Mouse (Mus musculus) midbrain, embryonic 11.5 days (tissue): ENCODE measurements at regions not wholly inside any gene's neighbourhood (a gene's known extent, or its start where the extent isn't known, plus 50 kb on each side); places are given as distances from the start of the nearest gene placed in this dataset.
"Not testable (repeated sequence)": the region's sequence is repeated elsewhere in the genome, so short reads cannot be mapped to it uniquely, and the experiment has no call there.

Experiments
- ATAC-seq: fragments of 200-750 bp; cut with Nextera tagmentation; 2 replicates; pipeline ENCODE4 v1.8.0; 2017; ENCODE audit warnings: moderate TSS enrichment, moderate library complexity; ENCODE audit not compliant: low FRiP score
- DNase-seq: peaks from one replicate; pipeline ENCODE4 v3.0.0; 2015; ENCODE audit warnings: low spot score; ENCODE audit errors: missing footprints
- H3K27ac ChIP-seq: fragments of 300-500 bp; sonication (generic); 2 replicates; pipeline ENCODE4 v1.5.1; 2014; ENCODE audit warnings: low read depth, low read length
- H3K27me3 ChIP-seq: fragments of 300-500 bp; sonication (generic); 2 replicates; pipeline ENCODE4 v1.6.1; 2014; ENCODE audit warnings: mild to moderate bottlenecking, low read length, moderate library complexity, mixed read lengths; ENCODE audit not compliant: control insufficient read depth, insufficient read depth
- H3K36me3 ChIP-seq: fragments of 300-500 bp; sonication (generic); 2 replicates; pipeline ENCODE4 v1.6.1; 2014; ENCODE audit warnings: mild to moderate bottlenecking, low read length, moderate library complexity, mixed read lengths; ENCODE audit not compliant: control insufficient read depth, insufficient read depth
- H3K4me1 ChIP-seq: fragments of 300-500 bp; sonication (generic); 2 replicates; pipeline ENCODE4 v1.6.1; 2014; ENCODE audit warnings: low read length; ENCODE audit not compliant: control insufficient read depth, insufficient read depth
- H3K4me2 ChIP-seq: fragments of 300-500 bp; sonication (generic); 2 replicates; pipeline ENCODE4 v1.6.1; 2014; ENCODE audit warnings: mild to moderate bottlenecking, moderate library complexity
- H3K4me3 ChIP-seq: fragments of 300-500 bp; sonication (generic); 2 replicates; pipeline ENCODE4 v1.5.1; 2014; ENCODE audit warnings: low read depth, low read length
- H3K9ac ChIP-seq: fragments of 300-500 bp; sonication (generic); 2 replicates; pipeline ENCODE4 v1.6.1; 2014; ENCODE audit warnings: low read length
- H3K9me3 ChIP-seq: fragments of 300-500 bp; sonication (generic); 2 replicates; pipeline ENCODE4 v1.6.1; 2016; ENCODE audit warnings: low read length; ENCODE audit not compliant: control insufficient read depth
- WGBS: fragments of 180-500 bp; shearing (Covaris S2); extraction: QIAGEN DNeasy Blood & Tissue Kit; methylation state at CpG from one replicate; pipeline ENCODE4 v1.1.7; 2014; 5-methylcytosine and 5-hydroxymethylcytosine counted together

DNA sequence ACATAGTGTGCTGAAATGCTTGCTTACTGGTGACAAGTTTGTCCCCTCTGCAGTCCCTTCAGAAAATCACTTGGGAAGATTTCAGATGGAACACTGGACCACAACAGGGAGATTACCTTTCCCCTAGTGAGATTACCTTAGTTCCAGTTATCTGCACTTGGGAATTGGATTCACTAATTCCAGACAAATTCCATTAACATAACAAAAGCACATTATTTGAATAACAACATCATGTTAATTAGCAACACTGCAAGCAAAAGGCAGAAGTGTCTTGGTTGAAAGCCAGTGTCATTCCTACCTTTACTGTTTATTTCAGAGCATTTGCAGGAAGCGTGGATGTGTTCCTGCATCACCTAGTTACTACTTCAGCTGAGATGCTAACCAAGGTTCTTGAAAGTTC is 355.6 kb downstream of the Impad1 start:
- H3K36me3 ChIP-seq = no peaks in the 10 kb centered on the region
- no peak overlapping the region for H3K4me3 ChIP-seq
- no peak overlapping the region for H3K4me2 ChIP-seq
- H3K9ac ChIP-seq = no peak overlapping the region
- 62% methylated on average over 1 of the region's 1 CpGs for WGBS
- no peak for ATAC-seq
- DNase-seq = no peak
- no peaks in the 10 kb centered on the region for H3K27me3 ChIP-seq
- no peaks in the 10 kb centered on the region for H3K4me1 ChIP-seq
- no peak overlapping the region for H3K27ac ChIP-seq
- H3K9me3 ChIP-seq = no peaks in the 10 kb centered on the region

DNA sequence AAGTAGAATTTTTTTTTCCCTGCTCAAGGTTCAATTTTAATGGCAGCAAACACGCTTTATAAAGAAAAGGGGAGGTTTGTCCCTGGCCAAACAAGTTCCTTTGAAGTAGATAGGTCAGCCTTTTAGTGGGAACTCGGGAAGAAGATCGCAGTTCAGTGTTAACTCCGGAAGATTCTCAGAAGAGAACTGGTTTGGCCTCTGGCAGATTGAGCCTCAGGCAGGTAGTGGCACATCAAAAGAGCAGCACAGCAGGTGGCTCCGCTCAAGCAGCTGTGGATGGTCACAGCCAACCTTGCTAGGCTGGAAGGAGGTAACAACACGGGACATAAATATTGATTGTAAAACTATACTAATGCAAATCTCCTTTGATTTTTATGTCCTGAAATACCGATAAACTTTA is 347.2 kb upstream of the Sdr16c6 start:
- WGBS = 47% methylated on average over 7 of the region's 7 CpGs
- H3K27ac ChIP-seq, H3K4me3 ChIP-seq, ATAC-seq, H3K4me2 ChIP-seq, H3K36me3 ChIP-seq, H3K4me1 ChIP-seq, H3K9me3 ChIP-seq, DNase-seq, H3K9ac ChIP-seq, H3K27me3 ChIP-seq: not testable (repeated sequence)

DNA sequence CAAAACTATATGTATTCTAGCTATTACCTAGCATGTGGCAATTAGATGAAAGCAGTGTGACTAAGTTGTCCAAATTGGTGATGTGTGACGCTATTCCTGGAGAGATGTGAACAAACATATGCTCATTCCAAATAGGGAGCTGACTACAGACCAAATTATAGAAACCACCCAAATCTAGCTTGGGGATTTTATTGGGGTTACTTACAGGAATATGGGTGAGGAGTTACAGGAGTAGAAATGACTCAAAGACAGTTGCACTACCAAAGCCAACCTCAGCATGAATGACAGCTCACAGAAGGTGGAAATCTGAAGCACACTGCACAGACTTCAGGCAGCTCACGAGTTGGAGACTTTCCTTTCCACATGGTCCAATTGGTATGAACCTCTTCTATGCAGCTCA is 326.5 kb upstream of the Sdr16c6 start:
- H3K9me3 ChIP-seq = no peaks in the 10 kb centered on the region
- no peak overlapping the region for H3K27ac ChIP-seq
- 77% methylated on average over 2 of the region's 2 CpGs for WGBS
- ATAC-seq (no peak), DNase-seq (no peak)
- H3K4me3 ChIP-seq = no peak overlapping the region
- H3K4me2 ChIP-seq = no peak overlapping the region
- H3K9ac ChIP-seq = no peak overlapping the region
- H3K4me1 ChIP-seq = no peaks in the 10 kb centered on the region
- no peaks in the 10 kb centered on the region for H3K27me3 ChIP-seq
- H3K36me3 ChIP-seq = no peaks in the 10 kb centered on the region

DNA sequence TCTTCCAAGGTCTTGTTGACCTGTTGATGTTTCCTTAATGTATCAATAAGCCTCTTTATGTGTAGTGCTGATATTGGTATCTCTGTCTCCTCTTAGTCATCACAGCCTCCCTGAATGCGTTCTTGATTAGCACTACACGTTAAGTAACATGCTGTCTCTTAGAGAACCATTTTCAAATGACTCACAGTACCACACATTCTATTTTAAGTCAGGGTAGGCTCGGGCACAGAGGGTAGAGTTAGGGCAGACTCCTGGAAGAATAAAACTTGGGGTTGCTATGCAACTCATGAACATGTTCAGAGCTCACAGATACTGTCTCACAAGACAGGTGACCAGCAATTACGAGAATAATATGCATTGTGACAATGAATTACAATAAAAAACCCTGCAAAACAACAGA is 320.1 kb upstream of the Sdr16c6 start:
- no peaks in the 10 kb centered on the region for H3K4me1 ChIP-seq
- WGBS = 84% methylated on average over 4 of the region's 4 CpGs
- no peak for DNase-seq
- H3K4me3 ChIP-seq = no peak overlapping the region
- no peak overlapping the region for H3K27ac ChIP-seq
- no peak overlapping the region for H3K4me2 ChIP-seq
- no peaks in the 10 kb centered on the region for H3K9me3 ChIP-seq
- H3K9ac ChIP-seq = no peak overlapping the region
- H3K27me3 ChIP-seq = no peaks in the 10 kb centered on the region
- ATAC-seq = no peak
- no peaks in the 10 kb centered on the region for H3K36me3 ChIP-seq

DNA sequence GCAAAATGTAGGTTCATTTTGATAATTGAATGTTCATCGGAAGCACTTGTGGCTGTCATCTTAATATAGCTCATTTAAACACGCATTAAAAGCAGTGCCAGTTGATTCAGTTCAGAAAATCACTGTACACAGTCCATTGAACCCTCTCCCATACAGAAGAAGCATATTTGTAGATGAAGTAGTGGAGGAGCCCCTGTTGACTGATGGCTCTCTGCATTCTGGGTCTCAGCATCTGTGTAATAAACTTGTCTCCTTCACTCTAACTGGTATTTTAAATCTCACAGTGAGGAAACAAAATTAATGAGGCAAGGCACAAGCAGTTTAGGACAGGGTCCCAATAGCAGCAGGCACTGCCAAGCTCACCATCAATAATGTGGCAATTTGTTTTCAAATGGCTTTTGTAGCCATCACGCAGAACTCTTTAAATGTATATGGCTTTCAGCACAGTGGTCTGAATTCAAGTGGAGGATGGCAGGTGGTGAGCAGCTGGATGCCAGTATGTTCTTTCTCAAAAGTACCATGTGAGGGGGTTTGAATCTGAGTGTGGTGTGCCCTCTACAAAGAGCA is 302.8 kb upstream of the Sdr16c6 start:
- Histone ChIP-seq H3K4me2 (no peak overlapping the region), H3K36me3 (no peaks in the 10 kb centered on the region), H3K27ac (no peak overlapping the region), H3K9ac (no peak overlapping the region), H3K4me3 (no peak overlapping the region), H3K27me3 (no peaks in the 10 kb centered on the region), H3K9me3 (no peaks in the 10 kb centered on the region), H3K4me1 (no peaks in the 10 kb centered on the region)
- DNase-seq (no peak), ATAC-seq (no peak)
- 88% methylated on average over 3 of the region's 3 CpGs for WGBS

DNA sequence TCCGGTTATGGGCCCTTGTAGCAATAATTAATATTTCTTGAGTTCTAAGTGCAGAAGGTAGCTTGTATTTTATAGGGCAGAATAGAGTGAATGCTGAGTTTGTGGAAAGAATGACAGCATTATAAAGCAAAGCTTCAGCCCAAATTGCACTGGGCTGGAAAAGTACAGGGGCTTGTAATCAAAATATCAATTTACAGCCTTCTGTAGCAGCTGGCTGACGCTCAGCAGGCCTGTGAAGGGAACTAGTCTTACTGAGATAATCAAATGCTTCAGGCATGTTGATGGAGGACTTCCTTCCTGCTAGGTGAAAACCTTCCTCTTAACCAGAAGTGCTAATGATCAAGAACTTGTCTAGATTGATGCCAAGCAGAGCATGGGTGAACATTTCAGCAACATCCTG is 257.9 kb upstream of the Sdr16c6 start:
- no peaks in the 10 kb centered on the region for H3K9me3 ChIP-seq
- H3K27me3 ChIP-seq = no peaks in the 10 kb centered on the region
- no peak for ATAC-seq
- H3K4me3 ChIP-seq = no peak overlapping the region
- H3K9ac ChIP-seq = no peak overlapping the region
- 84% methylated on average over 2 of the region's 2 CpGs for WGBS
- H3K4me2 ChIP-seq = no peak overlapping the region
- H3K36me3 ChIP-seq = no peaks in the 10 kb centered on the region
- DNase-seq = no peak
- no peak overlapping the region for H3K27ac ChIP-seq
- H3K4me1 ChIP-seq = no peaks in the 10 kb centered on the region

DNA sequence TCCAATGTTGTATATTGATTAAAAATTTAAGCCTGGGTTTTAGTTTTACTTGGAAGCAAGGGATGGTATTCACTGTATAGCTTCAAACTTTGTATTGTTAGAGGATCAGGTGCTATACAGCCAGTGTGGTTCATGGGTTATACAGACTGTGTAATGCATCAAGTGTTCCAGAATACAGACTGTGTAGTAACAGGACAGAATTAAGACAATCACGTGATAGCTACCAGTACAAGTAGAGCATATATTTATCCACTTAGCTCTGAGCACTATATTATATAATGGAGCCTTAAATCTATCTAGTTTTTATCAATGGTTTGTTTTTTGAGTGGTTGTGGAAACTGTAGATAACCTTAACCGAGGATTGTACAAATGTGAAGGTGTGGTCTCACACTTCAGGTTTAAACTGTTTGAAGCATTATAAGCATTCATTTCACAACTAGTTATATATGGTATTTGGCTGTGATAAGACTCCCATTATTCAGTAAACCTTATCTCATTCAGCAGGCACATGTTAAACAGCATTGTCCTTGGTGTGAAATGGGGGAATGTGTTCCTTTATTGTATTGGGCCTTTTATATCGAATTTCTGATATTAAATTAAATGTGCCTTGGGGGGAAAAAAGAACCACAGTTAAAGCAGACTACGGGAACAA is 256.3 kb upstream of the Sdr16c6 start:
- 85% methylated on average over 4 of the region's 4 CpGs for WGBS
- no peak overlapping the region for H3K27ac ChIP-seq
- H3K9me3 ChIP-seq = no peaks in the 10 kb centered on the region
- H3K36me3 ChIP-seq = no peaks in the 10 kb centered on the region
- no peaks in the 10 kb centered on the region for H3K27me3 ChIP-seq
- H3K4me2 ChIP-seq = no peak overlapping the region
- H3K4me3 ChIP-seq = no peak overlapping the region
- H3K9ac ChIP-seq = no peak overlapping the region
- no peaks in the 10 kb centered on the region for H3K4me1 ChIP-seq
- ATAC-seq = no peak
- DNase-seq = no peak

DNA sequence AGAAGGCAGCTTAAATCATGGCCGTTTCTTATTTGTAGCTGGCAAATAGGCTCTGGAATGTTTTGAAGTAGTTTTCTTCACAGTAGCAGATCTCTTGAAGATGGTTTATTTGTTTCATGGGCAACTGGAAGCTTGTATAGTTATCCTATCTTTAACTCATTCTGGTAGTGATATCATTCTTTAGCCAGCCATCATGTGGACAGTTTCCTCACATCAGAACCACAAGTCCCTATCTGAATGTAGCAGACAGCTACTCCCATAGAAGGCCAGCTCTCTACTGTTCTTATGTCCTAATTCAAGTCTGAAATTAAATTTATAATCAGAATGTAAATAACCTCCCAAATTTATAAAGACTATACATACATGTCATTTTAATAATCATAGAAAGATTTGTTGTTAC is 253.8 kb upstream of the Sdr16c6 start:
- no peak overlapping the region for H3K27ac ChIP-seq
- no peak overlapping the region for H3K9ac ChIP-seq
- no peak overlapping the region for H3K4me2 ChIP-seq
- WGBS = 91% methylated on average over 1 of the region's 1 CpGs
- no peaks in the 10 kb centered on the region for H3K9me3 ChIP-seq
- no peak overlapping the region for H3K4me3 ChIP-seq
- H3K36me3 ChIP-seq = no peaks in the 10 kb centered on the region
- H3K4me1 ChIP-seq = no peaks in the 10 kb centered on the region
- DNase-seq (no peak), ATAC-seq (no peak)
- H3K27me3 ChIP-seq = no peaks in the 10 kb centered on the region

DNA sequence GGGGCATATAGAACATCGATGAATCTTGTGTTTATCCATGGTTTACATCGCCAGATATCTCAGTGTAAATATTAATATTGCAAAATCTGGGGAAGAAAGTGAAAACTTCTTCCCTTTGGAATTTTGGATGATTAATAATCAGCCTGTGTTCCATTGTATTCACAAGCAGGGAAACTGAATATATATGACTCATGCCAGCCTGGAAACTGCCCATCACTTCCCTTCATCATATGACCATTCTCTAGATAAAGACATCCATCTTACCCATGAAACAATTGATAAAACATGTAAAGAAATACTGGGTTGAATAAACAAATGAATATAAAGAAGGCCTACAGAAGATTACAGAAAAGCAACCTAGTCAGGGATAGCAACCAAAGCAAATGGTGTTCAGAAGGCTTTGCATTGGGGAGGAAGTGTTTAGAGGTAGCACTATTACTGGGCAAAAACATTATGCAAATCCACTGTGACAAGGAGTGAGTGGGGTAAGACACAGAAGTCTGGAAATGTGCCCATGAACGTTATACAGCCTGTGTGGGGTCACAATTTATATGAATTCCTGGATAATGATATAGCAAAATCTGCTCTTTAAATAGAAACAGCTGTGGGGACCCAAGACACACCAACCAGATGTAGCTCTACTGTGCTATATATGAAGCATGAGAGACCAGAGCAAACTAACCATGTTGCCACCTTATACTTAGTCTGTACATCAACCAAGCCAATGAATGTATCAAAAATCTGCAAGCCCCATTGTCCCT is 238.5 kb upstream of the Sdr16c6 start:
- WGBS = 78% methylated on average over 3 of the region's 3 CpGs
- DNase-seq (no peak), ATAC-seq (no peak)

More for the DNA sequence above, 238.5 kb upstream of the Sdr16c6 start:
- H3K4me1 ChIP-seq = no peaks in the 10 kb centered on the region
- H3K27me3 ChIP-seq = no peaks in the 10 kb centered on the region
- no peak overlapping the region for H3K9ac ChIP-seq
- H3K9me3 ChIP-seq = no peaks in the 10 kb centered on the region
- H3K4me3 ChIP-seq = no peak overlapping the region
- H3K27ac ChIP-seq = no peak overlapping the region
- H3K4me2 ChIP-seq = no peak overlapping the region
- H3K36me3 ChIP-seq = no peaks in the 10 kb centered on the region
